Mouse (Mus musculus): ENCODE measurements around the gene Vps26b. TPM values are rescaled to one million over a fixed set of nuclear protein-coding genes. Genes with fewer than 3 reads are reported as not detected.

Gene Vps26b
- polyA plus RNA-seq (2012; fragmentation: generic; extraction: Trizol), result 33.3 TPM
- long read RNA-seq, experiment 1, transcript Vps26b-201 (6 exons, 3,575 nt), result major isoform, 24 of 30 reads
- long read RNA-seq, experiment 1, partial matches to known transcripts, result 1 of 30 reads
- long read RNA-seq, experiment 1, other reads (novel, unspliced or antisense), result 5 of 30 reads
- long read RNA-seq, experiment 2, transcript Vps26b-201 (6 exons, 3,575 nt), result major isoform, 533 of 540 reads
- long read RNA-seq, experiment 2, partial matches to known transcripts, result 5 of 540 reads
- long read RNA-seq, experiment 2, other reads (novel, unspliced or antisense), result 2 of 540 reads

GRCm38 (mm10) chr9:27029828-27030762 is at the start of gene Vps26b, which contains the start of gene Ncapd3:
Gene Vps26b (minus strand): TSS chr9:27030065.
Gene Ncapd3 (plus strand): TSS chr9:27030175.
- Histone ChIP-seq H3K27me3 (ENCODE audit: control insufficient read depth, insufficient read depth, insufficient read length) (no peaks in the 10 kb centered on the region), H3K79me2 (ENCODE audit: control insufficient read depth, insufficient read depth) (peaks cover 88% of the 10 kb centered on the region), H3K79me3 (ENCODE audit: low read depth) (peaks cover 63% of the 10 kb centered on the region), H3ac (ENCODE audit: control insufficient read depth, insufficient read length, low read depth) (peak within 1 kb of the TSS; percentile 76), H3K4me3 (ENCODE audit: insufficient read depth, poor library complexity, severe bottlenecking) (peak within 1 kb of the TSS; percentile 72), H3K36me3 (ENCODE audit: control insufficient read depth, insufficient read depth) (no peaks in the 10 kb centered on the region)
- TF ChIP-seq MYOG (IDR thresholded peaks at IDR 0.05; ENCODE audit: control insufficient read depth, extremely low read depth, insufficient read length) (no peak), MAX (IDR thresholded peaks at IDR 0.05) (no peak), USF1 (IDR thresholded peaks at IDR 0.05; ENCODE audit: low read depth) (no peak), CTCF (IDR thresholded peaks at IDR 0.05; ENCODE audit: control insufficient read depth, insufficient read depth, insufficient read length) (no peak), CEBPB (IDR thresholded peaks at IDR 0.05; ENCODE audit: low read depth) (no peak), FOSL1 (IDR thresholded peaks at IDR 0.05; ENCODE audit: insufficient read depth, low read length, poor library complexity, severe bottlenecking) (no peak), MYOD1 (IDR thresholded peaks at IDR 0.05; ENCODE audit: control insufficient read depth, insufficient read length, low read depth) (no peak)

GRCm38 (mm10) chr9:27075812-27076211 is 45.9 kb upstream of the Vps26b start:
- peaks cover 62% of the 10 kb centered on the region for H3K36me3 ChIP-seq (ENCODE audit: control insufficient read depth, insufficient read depth)
- no peaks in the 10 kb centered on the region for H3K79me3 ChIP-seq (ENCODE audit: low read depth)
- no peak overlapping the region for H3K4me3 ChIP-seq (ENCODE audit: insufficient read depth, poor library complexity, severe bottlenecking)
- H3K79me2 ChIP-seq (ENCODE audit: control insufficient read depth, insufficient read depth), result no peaks in the 10 kb centered on the region
- no peak overlapping the region for H3ac ChIP-seq (ENCODE audit: control insufficient read depth, insufficient read length, low read depth)
- no peaks in the 10 kb centered on the region for H3K27me3 ChIP-seq (ENCODE audit: control insufficient read depth, insufficient read depth, insufficient read length)
- TF ChIP-seq CEBPB (IDR thresholded peaks at IDR 0.05; ENCODE audit: low read depth) (no peak), USF1 (IDR thresholded peaks at IDR 0.05; ENCODE audit: low read depth) (no peak), MAX (IDR thresholded peaks at IDR 0.05) (no peak), FOSL1 (IDR thresholded peaks at IDR 0.05; ENCODE audit: insufficient read depth, low read length, poor library complexity, severe bottlenecking) (no peak), CTCF (IDR thresholded peaks at IDR 0.05; ENCODE audit: control insufficient read depth, insufficient read depth, insufficient read length) (no peak), MYOD1 (IDR thresholded peaks at IDR 0.05; ENCODE audit: control insufficient read depth, insufficient read length, low read depth) (no peak), MYOG (IDR thresholded peaks at IDR 0.05; ENCODE audit: control insufficient read depth, extremely low read depth, insufficient read length) (no peak)

GRCm38 (mm10) chr9:27074677-27075076 is 44.8 kb upstream of the Vps26b start:
- no peaks in the 10 kb centered on the region for H3K79me3 ChIP-seq (ENCODE audit: low read depth)
- H3ac ChIP-seq (ENCODE audit: control insufficient read depth, insufficient read length, low read depth), result no peak overlapping the region
- no peaks in the 10 kb centered on the region for H3K27me3 ChIP-seq (ENCODE audit: control insufficient read depth, insufficient read depth, insufficient read length)
- TF ChIP-seq MYOG (IDR thresholded peaks at IDR 0.05; ENCODE audit: control insufficient read depth, extremely low read depth, insufficient read length) (no peak), MAX (IDR thresholded peaks at IDR 0.05) (no peak), CEBPB (IDR thresholded peaks at IDR 0.05; ENCODE audit: low read depth) (no peak), CTCF (IDR thresholded peaks at IDR 0.05; ENCODE audit: control insufficient read depth, insufficient read depth, insufficient read length) (no peak), FOSL1 (IDR thresholded peaks at IDR 0.05; ENCODE audit: insufficient read depth, low read length, poor library complexity, severe bottlenecking) (no peak), USF1 (IDR thresholded peaks at IDR 0.05; ENCODE audit: low read depth) (no peak), MYOD1 (IDR thresholded peaks at IDR 0.05; ENCODE audit: control insufficient read depth, insufficient read length, low read depth) (no peak)
- H3K36me3 ChIP-seq (ENCODE audit: control insufficient read depth, insufficient read depth), result peaks cover 69% of the 10 kb centered on the region
- H3K79me2 ChIP-seq (ENCODE audit: control insufficient read depth, insufficient read depth), result no peaks in the 10 kb centered on the region
- H3K4me3 ChIP-seq (ENCODE audit: insufficient read depth, poor library complexity, severe bottlenecking), result no peak overlapping the region

GRCm38 (mm10) chr9:27070895-27071294 is 41.0 kb upstream of the Vps26b start:
- H3K79me2 ChIP-seq (ENCODE audit: control insufficient read depth, insufficient read depth), result no peaks in the 10 kb centered on the region
- H3ac ChIP-seq (ENCODE audit: control insufficient read depth, insufficient read length, low read depth), result no peak overlapping the region
- H3K27me3 ChIP-seq (ENCODE audit: control insufficient read depth, insufficient read depth, insufficient read length), result no peaks in the 10 kb centered on the region
- H3K4me3 ChIP-seq (ENCODE audit: insufficient read depth, poor library complexity, severe bottlenecking), result no peak overlapping the region
- H3K79me3 ChIP-seq (ENCODE audit: low read depth), result no peaks in the 10 kb centered on the region
- TF ChIP-seq MYOD1 (IDR thresholded peaks at IDR 0.05; ENCODE audit: control insufficient read depth, insufficient read length, low read depth) (no peak), FOSL1 (IDR thresholded peaks at IDR 0.05; ENCODE audit: insufficient read depth, low read length, poor library complexity, severe bottlenecking) (no peak), CTCF (IDR thresholded peaks at IDR 0.05; ENCODE audit: control insufficient read depth, insufficient read depth, insufficient read length) (no peak), CEBPB (IDR thresholded peaks at IDR 0.05; ENCODE audit: low read depth) (no peak), MYOG (IDR thresholded peaks at IDR 0.05; ENCODE audit: control insufficient read depth, extremely low read depth, insufficient read length) (no peak), USF1 (IDR thresholded peaks at IDR 0.05; ENCODE audit: low read depth) (no peak), MAX (IDR thresholded peaks at IDR 0.05) (no peak)
- peaks cover 71% of the 10 kb centered on the region for H3K36me3 ChIP-seq (ENCODE audit: control insufficient read depth, insufficient read depth)

- Histone ChIP-seq H3K4me3 (ENCODE audit: insufficient read depth, poor library complexity, severe bottlenecking) (no peak overlapping the region), H3K36me3 (ENCODE audit: control insufficient read depth, insufficient read depth) (peaks cover 57% of the 10 kb centered on the region), H3K79me3 (ENCODE audit: low read depth) (no peaks in the 10 kb centered on the region), H3K79me2 (ENCODE audit: control insufficient read depth, insufficient read depth) (no peaks in the 10 kb centered on the region), H3K27me3 (ENCODE audit: control insufficient read depth, insufficient read depth, insufficient read length) (no peaks in the 10 kb centered on the region), H3ac (ENCODE audit: control insufficient read depth, insufficient read length, low read depth) (no peak overlapping the region)
- TF ChIP-seq MYOD1 (IDR thresholded peaks at IDR 0.05; ENCODE audit: control insufficient read depth, insufficient read length, low read depth) (no peak), MAX (IDR thresholded peaks at IDR 0.05) (no peak), USF1 (IDR thresholded peaks at IDR 0.05; ENCODE audit: low read depth) (no peak)
Observed at GRCm38 (mm10) chr9:27058341-27058740, 28.5 kb upstream of the Vps26b start.

Measured in C2C12 (cell line).